25 mouse cellular contexts compared by ENCODE assay signal in genomic region chr1:131331180-131331579, GRCm38 (mm10). TPM values are rescaled to one million over a fixed set of nuclear protein-coding genes. Genes with fewer than 3 reads are reported as not detected.
DNase-seq lines count a peak whose midpoint lies in the region; TF ChIP-seq lines count a peak whose summit lies in the region.
"Had no signal": no experiment of that assay in that cellular context is flagged by ENCODE, and none has a peak within 500 bp of the region (broad histone marks: within the 10 kb centered on the region; RNA-seq: fewer than 3 reads in every experiment).

No protein-coding gene starts in this region.

- H3K79me2 ChIP-seq in CH12.LX (replicated peaks; ENCODE audit: control insufficient read depth, extremely low read depth, insufficient read depth, poor library complexity, severe bottlenecking) = no peaks in the 10 kb centered on the region

- TF ChIP-seq RAD21 in CH12.LX (IDR thresholded peaks at IDR 0.05; ENCODE audit: low read depth, low read length) = no peak

- H3K36me3 ChIP-seq in CH12.LX (replicated peaks in 1 of 2; ENCODE audit: control insufficient read depth in 1 of 2, insufficient read depth in 1 of 2, low read length in 1 of 2) = peaks cover 18 to 46% of the 10 kb centered on the region in 2 experiments

- dilution Hi-C loops in CH12.LX (cut with MboI; ENCODE audit: extremely low pct_ligation_motif_present, extremely low pct_unique_long_range_greater_than_20kb, low sequenced_read_pairs) = no loop called here

- TF ChIP-seq POLR2A in CH12.LX (IDR thresholded peaks at IDR 0.05; ENCODE audit: low read depth, low read length) = no peak

- peaks cover 19 to 55% of the 10 kb centered on the region in 2 experiments; a peak in 3 of 4 replicates for H3K4me1 ChIP-seq in CH12.LX (ENCODE audit: control insufficient read depth in 1 of 2, insufficient read depth in 2 of 2)
- H3K4me1 ChIP-seq: embryonic facial prominence, embryonic 15.5 days; forebrain, embryonic 10.5 days; forebrain, embryonic 12.5 days had no signal

- H3K4me2 ChIP-seq in CH12.LX (ENCODE audit: insufficient read depth, low read depth, poor library complexity, severe bottlenecking) = peak overlapping the region; percentile 57
- H3K4me2 ChIP-seq: embryonic facial prominence, embryonic 13.5 days; embryonic facial prominence, embryonic 15.5 days; forebrain, embryonic 12.5 days had no signal

- DNase-seq in frontal cortex, adult 2 months (ENCODE audit: extremely low spot score in 1 of 2, low spot score in 1 of 2) = peak; percentile 24 to 54
- no peak for DNase-seq in frontal cortex, postnatal 14 days (ENCODE audit: low spot score in 2 of 2)
- peak; percentile 12 to 24 for DNase-seq in left cerebral cortex, adult 18-20 months (ENCODE audit: low spot score in 2 of 2)
- DNase-seq in left cerebral cortex, adult 9 months (ENCODE audit: low spot score in 2 of 2) = no peak
- peak; percentile 23 for DNase-seq in CH12.LX (ENCODE audit: extremely low read depth)
- DNase-seq in brain, adult 2 months (ENCODE audit: low read depth, low spot score) = peak; percentile 62
- DNase-seq in gastrocnemius, adult 2 months = no peak
- DNase-seq in gastrocnemius, postnatal 25 days = no peak
- DNase-seq: adrenal gland, adult 8-10 months; adrenal gland, postnatal 14 days; adrenal gland, postnatal 36 days; cerebellum, adult 11 months; cerebellum, adult 18-20 months; cerebellum, adult 8-10 months; cerebellum, adult 9-11 months; cerebellum, postnatal 14 days; cerebellum, postnatal 36 days; embryo, embryonic 11 days had no signal

- no peak overlapping the region for H3K9ac ChIP-seq in CH12.LX (ENCODE audit: insufficient read depth, low read depth)
- H3K9ac ChIP-seq: embryonic facial prominence, embryonic 13.5 days; embryonic facial prominence, embryonic 15.5 days; forebrain, embryonic 12.5 days had no signal

- in situ Hi-C loops in CH12.LX (cut with MboI; ENCODE audit: low pct_ligation_motif_present, low pct_unique_long_range_greater_than_20kb, low sequenced_read_pairs) = no loop called here

- no peak for TF ChIP-seq CTCF in CH12.LX (conservative IDR thresholded peaks at IDR 0.05 in 1 of 2, IDR thresholded peaks at IDR 0.05 in 1 of 2; ENCODE audit: low read depth in 2 of 2, low read length in 2 of 2)
- no peak for TF ChIP-seq CTCF in gastrocnemius, adult 2 months (IDR thresholded peaks at IDR 0.05)

- TF ChIP-seq EP300 in CH12.LX (IDR thresholded peaks at IDR 0.05; ENCODE audit: low read length) = peak; percentile 70

- H3K9me3 ChIP-seq in CH12.LX (replicated peaks; ENCODE audit: low read length) = no peaks in the 10 kb centered on the region
- H3K9me3 ChIP-seq: embryonic facial prominence, embryonic 13.5 days; embryonic facial prominence, embryonic 15.5 days; forebrain, embryonic 10.5 days; forebrain, embryonic 12.5 days; G1E had no signal

- no peaks in the 10 kb centered on the region for H3K27me3 ChIP-seq in CH12.LX (replicated peaks)
- H3K27me3 ChIP-seq: embryonic facial prominence, embryonic 13.5 days; embryonic facial prominence, embryonic 15.5 days; forebrain, embryonic 12.5 days; Patski had no signal

- no peak overlapping the region for H3K27ac ChIP-seq in CH12.LX (ENCODE audit: insufficient read depth, low read depth)
- no peak overlapping the region for H3K27ac ChIP-seq in gastrocnemius, adult 2 months
- H3K27ac ChIP-seq: embryonic facial prominence, embryonic 13.5 days; embryonic facial prominence, embryonic 15.5 days; forebrain, embryonic 10.5 days; forebrain, embryonic 12.5 days had no signal

- intact Hi-C loops in gastrocnemius, adult 2 months (cut with DNase I) = no loop called here

- no peak overlapping the region for H3K4me3 ChIP-seq in CH12.LX (replicated peaks in 1 of 3; ENCODE audit: low read depth in 2 of 3, low read length in 2 of 3, poor library complexity in 1 of 3)
- H3K4me3 ChIP-seq in gastrocnemius, adult 2 months = no peak overlapping the region
- H3K4me3 ChIP-seq: embryonic facial prominence, embryonic 13.5 days; embryonic facial prominence, embryonic 15.5 days; erythroblast, embryonic 14.5 days; forebrain, embryonic 10.5 days; forebrain, embryonic 12.5 days had no signal

TF ChIP-seq in CH12.LX, 34 proteins besides CTCF, POLR2A, EP300 and RAD21:
- TF ChIP-seq JUND (conservative IDR thresholded peaks at IDR 0.05; ENCODE audit: low read depth, low read length) (no peak; the same call in 1 of the 2 replicates), KAT2A (IDR thresholded peaks at IDR 0.05; ENCODE audit: insufficient replicate concordance, low read length) (no peak), NRF1 (IDR thresholded peaks at IDR 0.05; ENCODE audit: low read depth, low read length) (no peak), ZMIZ1 (IDR thresholded peaks at IDR 0.05; ENCODE audit: low read depth, low read length) (no peak), USF1 (IDR thresholded peaks at IDR 0.05; ENCODE audit: low read depth, low read length) (no peak), ZKSCAN1 (IDR thresholded peaks at IDR 0.05; ENCODE audit: borderline replicate concordance, low read depth, low read length) (no peak), MYC (IDR thresholded peaks at IDR 0.05; ENCODE audit: low read depth, low read length) (no peak), TCF12 (IDR thresholded peaks at IDR 0.05; ENCODE audit: low read depth, low read length) (0 out of 2 replicates have a peak, but pooled peaks have one; percentile 25), MXI1 (IDR thresholded peaks at IDR 0.05; ENCODE audit: low read depth, low read length) (no peak), JUN (IDR thresholded peaks at IDR 0.05; ENCODE audit: insufficient read depth, low read depth, low read length) (peak; percentile 34; the same call in 1 of the 2 replicates), ETS1 (conservative IDR thresholded peaks at IDR 0.05; ENCODE audit: low read depth, low read length) (peak; percentile 78; the same call in 1 of the 2 replicates), SIN3A (IDR thresholded peaks at IDR 0.05; ENCODE audit: low read length) (no peak), CHD2 (IDR thresholded peaks at IDR 0.05; ENCODE audit: low read length) (no peak), ZNF384 (IDR thresholded peaks at IDR 0.05; ENCODE audit: low read depth, low read length) (no peak), IRF4 (IDR thresholded peaks at IDR 0.05; ENCODE audit: low read depth, low read length) (peak; percentile 61; the same call in 1 of the 2 replicates), SMC3 (IDR thresholded peaks at IDR 0.05; ENCODE audit: low read depth, low read length) (no peak), POLR2AphosphoS2 (IDR thresholded peaks at IDR 0.05; ENCODE audit: low read depth, low read length) (no peak), RCOR1 (conservative IDR thresholded peaks at IDR 0.05; ENCODE audit: low read depth, low read length) (no peak), USF2 (conservative IDR thresholded peaks at IDR 0.05; ENCODE audit: low read depth, low read length) (no peak), NELFE (IDR thresholded peaks at IDR 0.05; ENCODE audit: low read depth, low read length) (no peak), MEF2A (IDR thresholded peaks at IDR 0.05; ENCODE audit: borderline replicate concordance, low read depth, low read length) (peak; percentile 98), CHD1 (IDR thresholded peaks at IDR 0.05; ENCODE audit: low read depth, low read length) (no peak), GABPA (IDR thresholded peaks at IDR 0.05; ENCODE audit: insufficient replicate concordance, low read depth, low read length) (no peak), ELF1 (IDR thresholded peaks at IDR 0.05; ENCODE audit: low read depth, low read length) (no peak), PAX5 (IDR thresholded peaks at IDR 0.05; ENCODE audit: low read length) (no peak), UBTF (IDR thresholded peaks at IDR 0.05; ENCODE audit: low read depth, low read length) (no peak), TBP (conservative IDR thresholded peaks at IDR 0.05; ENCODE audit: low read depth, low read length) (peak; percentile 62; the same call in 1 of the 2 replicates), ZC3H11A (IDR thresholded peaks at IDR 0.05; ENCODE audit: low read depth, low read length) (no peak), HCFC1 (IDR thresholded peaks at IDR 0.05; ENCODE audit: low read depth, low read length) (no peak), MAFK (IDR thresholded peaks at IDR 0.05; ENCODE audit: insufficient replicate concordance, low read length) (no peak), MAX (IDR thresholded peaks at IDR 0.05; ENCODE audit: low read length) (no peak), BHLHE40 (IDR thresholded peaks at IDR 0.05; ENCODE audit: low read depth, low read length) (no peak), MAZ (IDR thresholded peaks at IDR 0.05; ENCODE audit: low read depth, low read length) (no peak), E2F4 (IDR thresholded peaks at IDR 0.05; ENCODE audit: insufficient replicate concordance, low read depth, low read length) (no peak)

RNA-seq across cellular contexts. Expression of gene Ikbke, which starts 51.8 kb away (rescaled TPM):
- 2.2 and 2.8 TPM in 2 replicates for polyA plus RNA-seq in frontal cortex, adult 2 months (2012; rRNA removed)
- total RNA-seq in left cerebral cortex, adult 18-20 months (2021) = 1 to 10 TPM; 1.5 to 1.8 TPM
- total RNA-seq in CH12.LX (2012; rRNA removed) (31.6 and 43.8 TPM in 2 replicates), CH12.LX (2014; rRNA removed) (11.6 and 14.0 TPM in 2 replicates)
- 29.5 and 33.1 TPM in 2 replicates for polyA plus RNA-seq in CH12.LX (2012; ENCODE audit: insufficient read length, low read depth)
- 1 to 10 TPM in 1 of 2 experiments, under 1 TPM in 1; 0.46 to 1.1 TPM for total RNA-seq in gastrocnemius, adult 2 months (2021)
- 1 to 10 TPM in 1 of 2 experiments, under 1 TPM in 1; 0.95 to 1.9 TPM for total RNA-seq in gastrocnemius, postnatal 25 days (2021)
- polyA plus RNA-seq: erythroblast, embryonic 14.5 days had no signal

Comparison
In these comparisons a context has a peak if more than half of its experiments do, and no peak if none do; other contexts are left out.
1. DNase-seq: peak in frontal cortex, adult 2 months (2 of 2), left cerebral cortex, adult 18-20 months (2 of 2), CH12.LX (single experiment) and brain, adult 2 months (single experiment); none in frontal cortex, postnatal 14 days (0 of 2), left cerebral cortex, adult 9 months (0 of 2), gastrocnemius, adult 2 months (single experiment) and gastrocnemius, postnatal 25 days (single experiment).
2. RNA of gene Ikbke, which starts 51.8 kb away (total RNA-seq): 11.6 to 43.8 TPM in CH12.LX; 0.95 to 1.9 TPM in gastrocnemius, postnatal 25 days, 1.5 to 1.8 TPM in left cerebral cortex, adult 18-20 months and 0.46 to 1.1 TPM in gastrocnemius, adult 2 months; every median in the first group is over 4 times any median in the second.